Comparison of ENCODE assay signal across 13 mouse cellular contexts in genomic region chr1:127595735-127596134, GRCm38 (mm10).
"Had no signal": no experiment of that assay in that cellular context is flagged by ENCODE, and none has a peak within 500 bp of the region (broad histone marks: within the 10 kb centered on the region; RNA-seq: fewer than 3 reads in every experiment).

No protein-coding gene starts in this region.

- H3K4me2 ChIP-seq: limb, embryonic 12.5 days; liver, embryonic 15.5 days; midbrain, embryonic 11.5 days; neural tube, embryonic 15.5 days had no signal

- DNase-seq: kidney, postnatal 10 days; liver; lung, adult 2 months; lung, postnatal 4 days; thymus, postnatal 4 days had no signal

- H3K4me1 ChIP-seq: limb, embryonic 12.5 days; liver, embryonic 15.5 days had no signal

- H3K27me3 ChIP-seq: limb, embryonic 12.5 days; liver, embryonic 15.5 days; neural tube, embryonic 15.5 days had no signal

- H3K36me3 ChIP-seq: limb, embryonic 12.5 days; liver, embryonic 15.5 days; neural tube, embryonic 15.5 days had no signal

- H3K4me3 ChIP-seq: layer of hippocampus, adult 2 months; limb, embryonic 12.5 days; liver, embryonic 15.5 days; myocyte; neural tube, embryonic 15.5 days had no signal

- H3K9me3 ChIP-seq: limb, embryonic 12.5 days; liver, embryonic 15.5 days; neural tube, embryonic 15.5 days had no signal

- ATAC-seq: lung, postnatal 0 days had no signal

- H3K27ac ChIP-seq: layer of hippocampus, adult 2 months; limb, embryonic 12.5 days; liver, embryonic 15.5 days; neural tube, embryonic 15.5 days; stomach, postnatal 0 days had no signal

- H3K9ac ChIP-seq: limb, embryonic 12.5 days; liver, embryonic 15.5 days; neural tube, embryonic 15.5 days had no signal
